Mouse (Mus musculus) gastrocnemius, adult 2 months (tissue): ENCODE measurements around the gene Letmd1. TPM values are rescaled to one million over a fixed set of nuclear protein-coding genes. Genes with fewer than 3 reads are reported as not detected.

Experiments
- DNase-seq: peaks from one replicate; pipeline ENCODE4 v3.0.0; 2022
- H3K27ac ChIP-seq: fragments of 200-600 bp; 2 replicates; pipeline ENCODE4 v1.8.1; 2022; ENCODE audit warnings: mild to moderate bottlenecking
- H3K4me3 ChIP-seq: fragments of 200-600 bp; 2 replicates; pipeline ENCODE4 v1.8.1; 2022; ENCODE audit warnings: mild to moderate bottlenecking, moderate library complexity
- CTCF ChIP-seq: fragments of 200-600 bp; IDR thresholded peaks from 2 replicates; pipeline ENCODE4 v1.8.1; 2022; ENCODE audit warnings: antibody characterized with exemption, mild to moderate bottlenecking, moderate library complexity
- intact Hi-C: fragments of 180-260 bp; cut with DNase I; formaldehyde crosslinking; loops from one replicate; pipeline ENCODE4 v1.15.1; 2025
- total RNA-seq, 2 experiments: library from RNA; stranded (reverse); gene quantifications; 2 replicates each; pipeline ENCODE4 v1.2.3; 2021

The Letmd1 gene
- total RNA-seq, 2 experiments from 2014 or later = 8.8 to 10.0 TPM

- H3K4me3 ChIP-seq = no peak overlapping the region
- intact Hi-C loops = no loop called here
- TF ChIP-seq CTCF = no peak
- H3K27ac ChIP-seq = no peak overlapping the region
- no peak for DNase-seq
These were observed 40.4 kb upstream of the Letmd1 start for GRCm38 (mm10) chr15:100428296-100428905.

DNA sequence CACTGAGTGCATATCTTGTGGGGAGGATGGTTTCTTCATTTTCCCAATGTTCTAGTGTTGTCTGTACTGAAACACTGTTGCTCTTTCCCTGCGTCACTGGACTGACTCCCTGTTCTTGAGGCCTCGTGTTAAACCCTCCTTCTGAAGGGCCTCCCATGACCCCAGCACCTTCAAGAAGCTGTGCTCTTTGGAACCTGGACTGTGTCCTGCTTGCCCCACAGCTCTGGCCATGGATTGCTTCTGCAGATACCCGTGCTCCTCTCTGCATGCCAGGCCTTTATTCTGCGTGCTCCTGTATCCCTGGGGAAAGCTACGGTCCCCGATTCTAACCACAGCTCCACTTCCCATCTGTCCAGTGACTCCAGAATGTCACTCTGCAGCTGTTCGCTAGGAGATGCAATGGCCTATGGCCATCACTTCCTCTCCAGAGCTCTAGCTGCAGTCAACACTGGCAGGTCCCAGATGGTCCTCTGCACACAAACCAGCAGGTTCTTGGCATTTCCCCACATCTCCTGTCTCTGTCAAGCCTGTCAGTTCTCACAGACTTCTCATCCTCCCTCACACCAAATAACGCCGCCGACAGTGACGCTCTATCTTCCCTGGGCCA is 38.8 kb upstream of the Letmd1 start:
- intact Hi-C loops = no loop called here
- Histone ChIP-seq H3K27ac (no peak overlapping the region), H3K4me3 (no peak overlapping the region)
- TF ChIP-seq CTCF = no peak
- DNase-seq = no peak

- Histone ChIP-seq H3K27ac (no peak overlapping the region), H3K4me3 (no peak overlapping the region)
- TF ChIP-seq CTCF = no peak
- intact Hi-C loops = no loop called here
- no peak for DNase-seq
These were observed 35.6 kb upstream of the Letmd1 start for GRCm38 (mm10) chr15:100433234-100433633.

DNA sequence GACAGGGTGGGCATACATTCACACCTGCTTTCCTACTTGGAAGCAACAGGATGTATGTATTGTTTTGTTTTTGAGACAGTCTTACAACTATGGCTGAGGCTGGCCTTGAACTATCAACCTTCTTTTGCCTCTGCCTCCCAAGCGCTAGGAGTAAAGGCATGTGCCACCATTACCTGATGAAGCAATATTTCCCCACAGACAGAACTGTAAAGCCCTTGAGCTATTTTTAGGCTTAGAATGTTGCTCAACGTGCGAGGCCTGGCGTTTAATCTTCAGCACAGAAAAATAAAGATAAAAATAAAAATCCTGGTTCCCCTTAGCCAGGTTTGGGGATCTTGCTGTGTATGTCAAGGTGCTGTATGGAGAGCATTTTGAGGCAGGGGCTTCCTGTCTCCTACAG is 32.7 kb upstream of the Letmd1 start:
- no peak for DNase-seq
- no peak for TF ChIP-seq CTCF
- H3K4me3 ChIP-seq = no peak overlapping the region
- intact Hi-C loops = no loop called here
- H3K27ac ChIP-seq = no peak overlapping the region

DNA sequence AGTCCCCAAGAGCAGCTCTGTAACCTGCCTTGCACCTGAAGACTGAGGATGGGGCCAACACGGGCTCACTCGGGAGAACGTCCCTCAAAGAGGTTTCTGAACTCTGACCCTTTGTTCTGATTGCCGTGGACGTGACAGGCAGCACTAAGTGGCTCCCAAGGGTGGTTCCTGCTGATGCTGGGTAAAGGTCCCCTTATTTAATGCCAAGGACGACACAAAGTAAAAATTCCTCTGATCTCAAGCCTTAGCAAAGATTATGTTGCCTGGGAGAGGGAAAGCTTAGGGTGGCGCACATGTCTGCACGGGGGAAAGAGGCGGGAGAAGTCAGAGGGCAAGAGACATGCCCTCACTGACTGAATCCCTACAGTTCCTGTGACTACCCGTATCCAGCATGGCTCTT is 32.3 kb upstream of the Letmd1 start:
- Histone ChIP-seq H3K27ac (no peak overlapping the region), H3K4me3 (no peak overlapping the region)
- intact Hi-C loops = no loop called here
- no peak for DNase-seq
- no peak for TF ChIP-seq CTCF

DNA sequence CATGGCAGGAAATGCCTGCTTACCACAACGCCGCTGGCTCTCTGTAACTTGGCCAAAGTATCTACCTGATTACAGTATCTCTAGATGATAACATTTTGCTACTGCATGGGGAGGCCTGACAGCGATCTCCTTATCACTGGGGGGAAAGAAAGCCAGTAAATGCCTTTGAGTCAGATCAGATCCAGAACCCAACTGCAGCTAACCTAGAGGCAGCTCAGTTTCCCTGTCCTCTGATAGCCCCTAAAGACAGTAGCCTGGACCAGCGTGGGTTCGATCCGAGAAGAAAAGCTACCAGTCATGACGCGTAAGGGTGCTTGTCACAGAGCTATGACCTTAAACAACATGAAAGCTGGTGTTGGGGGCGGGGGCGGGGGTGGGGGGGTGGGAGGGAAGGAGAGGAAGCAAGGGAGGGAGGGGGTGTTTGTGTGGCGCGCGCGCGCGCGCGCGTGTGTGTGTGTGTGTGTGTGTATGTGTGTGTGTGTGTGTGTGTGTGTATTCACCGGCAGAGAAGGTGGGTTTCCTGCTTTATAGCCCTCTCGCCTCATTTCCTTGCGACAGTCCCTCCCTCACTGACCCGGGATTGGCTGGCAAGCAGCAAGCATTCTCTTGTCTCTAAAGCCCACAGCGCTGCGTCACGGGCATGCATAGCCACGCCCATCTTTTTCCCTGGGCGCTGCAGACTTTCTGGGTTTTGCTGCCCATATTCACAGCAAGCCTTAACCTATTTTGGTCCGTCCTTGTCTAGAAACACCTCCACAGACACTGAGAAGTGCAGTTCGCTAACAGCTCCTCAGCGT is 25.5 kb upstream of the Letmd1 start:
- intact Hi-C loops = no loop called here
- DNase-seq = peak; percentile 89
- H3K27ac ChIP-seq = peak overlapping the region; percentile 88
- no peak for TF ChIP-seq CTCF
- H3K4me3 ChIP-seq = peak overlapping the region; percentile 70

GRCm38 (mm10) chr15:100446887-100447286 is 21.9 kb upstream of the Letmd1 start:
- DNase-seq = no peak
- no peak for TF ChIP-seq CTCF
- Histone ChIP-seq H3K4me3 (no peak overlapping the region), H3K27ac (no peak overlapping the region)
- intact Hi-C loops = loop anchor here (1.0 kb wide), 1 partner anchor 40 kb away; no protein-coding TSS in a partner anchor

DNA sequence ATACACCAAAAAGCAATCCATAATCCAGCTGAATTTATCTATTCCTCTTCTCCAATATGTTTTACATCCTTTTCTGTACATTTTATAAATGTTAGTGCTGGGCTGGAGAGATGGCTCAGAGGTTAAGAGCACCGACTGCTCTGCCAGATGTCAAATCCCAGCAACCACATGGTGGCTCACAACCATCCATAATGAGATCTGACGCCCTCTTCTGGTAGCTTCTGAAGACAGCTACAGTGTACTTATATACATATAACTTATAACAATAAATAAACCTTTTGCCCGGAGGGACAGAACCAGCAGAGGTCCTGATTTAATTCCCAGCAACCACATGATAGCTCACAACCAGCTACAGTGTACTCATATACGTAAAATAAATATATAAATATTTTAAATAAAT is 20.3 kb upstream of the Letmd1 start:
- no peak for TF ChIP-seq CTCF
- Histone ChIP-seq H3K27ac (no peak overlapping the region), H3K4me3 (no peak overlapping the region)
- no peak for DNase-seq
- intact Hi-C loops = no loop called here

- Histone ChIP-seq H3K4me3 (no peak overlapping the region), H3K27ac (no peak overlapping the region)
- no peak for DNase-seq
- no peak for TF ChIP-seq CTCF
- intact Hi-C loops = no loop called here
These were observed 19.3 kb upstream of the Letmd1 start for GRCm38 (mm10) chr15:100449495-100449894.

- H3K27ac ChIP-seq = peak overlapping the region; percentile 81
- intact Hi-C loops = loop anchor here (10.0 kb wide), 1 partner anchor 126 kb away; no protein-coding TSS in a partner anchor
- DNase-seq = peak; percentile 87
- H3K4me3 ChIP-seq = peak overlapping the region; percentile 3; the same call in 1 of the 2 replicates
- no peak for TF ChIP-seq CTCF
These were observed 17.6 kb upstream of the Letmd1 start for GRCm38 (mm10) chr15:100451245-100451644.

GRCm38 (mm10) chr15:100452486-100452885 is 16.3 kb upstream of the Letmd1 start:
- H3K27ac ChIP-seq = no peak overlapping the region
- intact Hi-C loops = loop anchor here (10.0 kb wide), 1 partner anchor 128 kb away; no protein-coding TSS in a partner anchor
- no peak for DNase-seq
- H3K4me3 ChIP-seq = no peak overlapping the region
- TF ChIP-seq CTCF = no peak

GRCm38 (mm10) chr15:100456356-100456991 is 12.3 kb upstream of the Letmd1 start:
- intact Hi-C loops = loop anchor here (5.0 to 10.0 kb wide), 2 partner anchors 34 to 132 kb away; partner anchors contain the start of gene Gm5475
- Histone ChIP-seq H3K4me3 (no peak overlapping the region), H3K27ac (peak overlapping the region; percentile 38; the same call in 1 of the 2 replicates)
- DNase-seq = peak; percentile 62
- TF ChIP-seq CTCF = no peak
